Mouse (Mus musculus) liver, postnatal 0 days (tissue): Measurements from ENCODE around the gene Ttll5.

Experiments used
- CTCF ChIP-seq: sonication (generic); IDR thresholded peaks from 2 replicates; pipeline ENCODE4 v1.5.1; 2016; ENCODE audit warnings: antibody characterized with exemption, low read depth
- EP300 ChIP-seq: IDR thresholded peaks from 2 replicates; pipeline ENCODE4 v1.6.1; 2016; ENCODE audit warnings: antibody characterized with exemption, low read depth, mild to moderate bottlenecking

DNA sequence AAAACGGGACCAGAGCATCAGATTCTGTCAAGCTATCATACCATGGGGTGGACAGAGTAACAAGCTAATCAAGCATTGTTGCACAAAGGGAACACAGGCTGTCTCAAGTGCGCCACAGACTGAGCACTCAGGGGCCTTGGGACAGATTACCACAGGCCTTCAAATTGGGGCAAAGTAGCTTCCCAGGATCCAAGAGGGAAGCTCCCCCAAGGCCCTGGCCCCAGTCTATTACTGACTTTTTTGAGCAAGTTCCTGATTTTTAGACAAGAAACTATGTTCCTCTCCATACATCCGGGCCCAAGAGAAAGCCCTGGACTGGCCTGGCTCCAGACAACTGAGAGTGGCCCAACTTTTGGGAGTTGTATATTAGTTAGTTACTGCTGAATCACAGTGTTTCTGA, 42.9 kb upstream of the Ttll5 start:
- no peak for TF ChIP-seq CTCF
- TF ChIP-seq EP300 = no peak
